Mouse (Mus musculus) bone marrow macrophage, adult 2 months (primary cell): ENCODE measurements around the gene Mphosph9.

Experiments used
- CTCF ChIP-seq: IDR thresholded peaks from 2 replicates; pipeline ENCODE4 v1.5.1; 2012; ENCODE audit warnings: low read depth, mild to moderate bottlenecking, low read length, moderate library complexity
- POLR2A ChIP-seq: IDR thresholded peaks from 2 replicates; pipeline ENCODE4 v1.6.1; 2012; ENCODE audit warnings: mild to moderate bottlenecking, low read depth, low read length, borderline replicate concordance

- no peak for TF ChIP-seq CTCF
- no peak for TF ChIP-seq POLR2A
These were observed 40.0 kb downstream of the Mphosph9 start for GRCm38 (mm10) chr5:124287616-124288247.
